Mouse (Mus musculus): ENCODE results near the gene Gm10382.

Gm10382 gene

DNA sequence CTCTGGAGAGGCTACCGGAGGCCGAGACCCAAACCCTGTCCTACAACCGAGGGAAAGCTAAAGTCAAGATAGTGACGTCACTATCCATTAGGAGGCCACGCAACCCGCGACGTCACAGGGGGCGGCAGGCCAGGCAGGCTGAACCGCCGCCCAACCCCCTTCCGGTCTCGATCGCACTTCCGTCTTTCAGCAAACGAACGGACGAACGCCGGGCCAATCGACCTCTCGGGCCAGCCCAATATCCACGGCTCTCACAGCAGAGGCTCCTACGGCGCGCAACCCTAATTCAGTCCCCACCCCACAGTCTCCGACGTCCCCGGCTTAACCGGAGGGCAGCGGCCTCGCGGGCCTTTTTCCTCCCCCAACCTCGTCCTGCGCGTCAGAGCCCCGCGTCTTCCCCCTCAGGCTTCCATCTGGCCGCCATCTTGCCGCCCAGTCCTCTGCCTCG lies at the start of gene Gm10382:
Gm10382 (plus strand) TSS at position 192 of the 448 bp plus-strand sequence.
- DNase-seq, result peak; percentile 85

DNA sequence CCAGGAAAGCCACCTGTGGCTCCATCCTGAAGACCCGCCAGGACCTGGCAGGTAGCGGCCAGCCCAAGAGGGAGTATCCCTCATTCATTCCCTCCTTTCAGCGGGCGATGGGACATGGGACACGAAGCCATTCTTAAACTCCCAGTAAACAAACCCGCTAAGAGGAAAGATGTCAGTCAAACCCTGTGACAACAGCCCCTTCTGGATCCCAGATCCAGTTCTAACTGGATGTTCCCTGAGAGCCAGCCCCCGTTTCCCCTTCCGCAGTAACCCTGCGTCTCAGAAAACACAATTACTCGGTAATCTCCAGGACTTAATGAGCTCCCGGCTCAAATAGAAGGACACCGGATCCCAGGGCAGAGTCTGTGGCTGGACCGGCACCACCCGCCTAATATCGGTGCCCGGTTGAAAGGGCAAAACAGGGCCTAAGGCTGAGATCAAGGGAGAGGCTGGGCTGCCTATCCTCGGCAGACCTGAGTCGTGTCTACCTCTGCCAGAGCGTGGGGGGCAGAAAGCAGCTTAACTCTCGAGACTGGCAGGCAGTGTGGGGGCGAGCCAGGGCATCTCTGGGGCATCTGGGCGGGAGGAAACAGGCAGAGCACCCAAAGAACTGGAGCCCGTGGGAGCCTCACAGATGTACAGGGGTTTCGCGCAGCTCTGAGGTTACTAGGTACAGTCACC lies 49.1 kb upstream of the Gm10382 start:
- peak; percentile 45 for DNase-seq

DNA sequence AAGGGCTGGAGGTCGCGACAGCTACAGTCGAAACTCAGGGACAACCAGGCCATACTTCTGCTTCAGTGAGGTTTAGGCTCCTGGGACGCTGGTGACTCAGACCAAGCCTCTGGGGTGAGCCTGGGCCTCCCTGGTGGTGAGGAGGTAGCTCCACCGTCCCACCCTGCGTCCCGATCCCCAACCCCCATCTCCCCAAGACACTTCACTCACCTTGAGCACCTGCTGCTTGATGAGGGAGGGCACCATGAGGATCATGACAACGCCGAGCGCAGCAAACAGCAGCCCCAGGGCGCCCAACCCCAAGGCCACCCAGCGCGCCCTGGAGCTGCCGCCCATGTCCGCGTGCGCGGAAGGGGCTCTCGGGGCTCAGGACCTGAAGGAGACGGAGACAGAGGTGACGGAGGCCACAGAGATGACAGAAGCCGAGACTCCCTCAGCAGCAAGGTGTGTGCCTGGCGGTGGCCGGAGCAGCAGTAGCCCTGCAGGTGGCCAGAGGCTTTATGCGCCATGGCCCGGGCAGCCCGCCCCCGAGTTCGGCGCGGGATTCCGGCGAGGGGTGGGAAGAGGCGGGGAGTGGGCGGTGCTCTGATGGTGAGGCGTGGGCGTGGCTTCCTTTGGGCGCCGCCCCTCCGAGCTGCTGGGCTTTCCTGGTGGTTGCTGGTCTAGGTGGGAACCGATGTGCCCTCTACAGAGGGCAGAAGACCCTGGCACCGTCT lies 48.4 kb upstream of the Gm10382 start, which contains the start of gene Scarb1:
Scarb1 (minus strand) TSS at position 548 of the 716 bp plus-strand sequence.
- DNase-seq, result peak; percentile 88

DNA sequence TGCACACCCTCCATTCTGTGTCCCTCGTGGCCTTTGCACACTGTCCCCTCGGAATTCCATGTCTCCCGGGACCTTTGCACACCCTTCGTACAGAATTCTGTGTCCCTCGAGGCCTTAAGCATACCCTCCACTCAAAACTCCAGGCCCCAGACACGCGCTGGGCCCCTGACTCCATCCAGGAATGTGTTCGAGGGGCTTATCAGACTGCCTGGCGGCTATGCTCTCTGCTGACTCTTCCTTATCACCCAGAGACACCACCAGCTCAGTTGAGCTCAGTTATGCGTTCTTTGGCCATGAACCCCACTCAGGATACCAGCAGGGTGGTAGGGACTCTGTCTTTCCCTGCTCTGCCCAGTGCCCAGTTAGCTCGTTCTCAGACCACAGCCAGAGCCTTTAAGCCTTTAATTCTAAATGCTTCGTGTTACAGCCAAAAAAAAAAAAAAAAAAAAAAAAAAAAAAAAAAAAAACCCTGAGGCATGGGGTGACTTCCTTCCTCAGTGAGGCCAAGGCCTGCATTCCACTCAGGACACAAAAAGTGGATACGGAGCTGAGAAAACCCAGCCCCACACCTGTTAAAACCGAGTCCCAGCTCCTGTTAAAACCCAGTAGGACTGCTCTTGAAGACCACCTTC lies 47.5 kb upstream of the Gm10382 start:
- no peak for DNase-seq

GRCm38 (mm10) chr5:125344296-125344695 lies 44.8 kb upstream of the Gm10382 start:
- DNase-seq, result no peak

DNA sequence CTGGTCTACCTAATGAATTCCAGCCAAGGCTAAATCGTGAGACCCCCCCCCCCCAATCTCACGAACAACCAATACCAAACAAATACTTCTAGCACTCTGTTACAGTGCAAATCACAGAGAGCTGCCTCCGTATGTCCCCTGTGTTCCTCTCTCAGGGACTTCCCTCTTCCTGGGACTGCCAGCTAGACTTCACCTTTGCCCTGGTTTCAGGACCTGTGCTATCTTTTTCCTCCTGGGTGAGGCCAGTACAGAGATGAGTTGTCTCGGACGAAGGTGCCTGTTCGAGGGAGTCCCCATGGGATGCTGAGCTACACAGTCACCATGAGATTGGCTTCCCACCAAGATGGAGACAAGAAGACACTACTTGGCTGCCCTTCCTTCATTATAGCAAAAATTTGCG lies 41.1 kb upstream of the Gm10382 start:
- DNase-seq, result no peak

DNA sequence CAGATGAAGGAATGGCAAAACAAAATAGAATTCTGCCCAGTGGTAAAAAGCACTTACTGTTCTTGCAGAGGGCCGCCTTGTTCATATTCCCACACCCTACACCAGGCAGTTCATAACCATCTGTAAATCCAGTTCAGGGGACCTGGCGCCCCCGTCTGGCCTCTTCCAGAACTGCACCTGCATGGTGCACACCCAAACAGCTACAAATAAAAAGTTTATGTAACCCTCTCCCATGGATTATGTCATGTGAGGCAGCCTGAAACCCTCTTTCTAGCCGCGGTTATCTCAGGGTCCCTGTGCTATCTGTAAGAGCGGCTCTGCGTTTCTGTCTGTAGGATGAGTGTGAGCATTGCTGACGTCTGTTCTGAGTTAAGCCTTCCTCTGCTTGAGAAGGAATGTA lies 40.6 kb upstream of the Gm10382 start:
- DNase-seq, result peak; percentile 44

- no peak for DNase-seq
Measured at GRCm38 (mm10) chr5:125349391-125349790, 39.7 kb upstream of the Gm10382 start.

- no peak for DNase-seq
Measured at GRCm38 (mm10) chr5:125351057-125351456, 38.1 kb upstream of the Gm10382 start.

DNA sequence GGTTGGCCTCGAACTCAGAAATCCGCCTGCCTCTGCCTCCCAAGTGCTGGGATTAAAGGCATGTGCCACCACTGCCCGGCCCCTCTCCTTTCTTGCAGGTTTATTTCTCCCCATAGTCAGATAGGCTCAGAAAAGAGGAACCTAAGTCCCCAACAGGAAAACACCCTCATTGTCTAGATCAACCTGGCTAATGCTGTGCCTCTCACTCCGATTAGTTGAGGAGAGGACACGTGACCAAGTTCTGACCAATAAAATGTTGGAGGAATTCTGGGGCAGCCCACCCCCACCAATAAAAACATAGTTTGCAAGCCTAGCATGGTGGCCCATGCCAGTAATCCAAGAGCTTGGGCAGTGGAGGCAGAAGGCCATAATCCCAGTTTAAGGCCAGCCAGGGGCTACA lies 37.2 kb upstream of the Gm10382 start:
- no peak for DNase-seq

GRCm38 (mm10) chr5:125352781-125353294 lies 36.3 kb upstream of the Gm10382 start:
- no peak for DNase-seq

DNA sequence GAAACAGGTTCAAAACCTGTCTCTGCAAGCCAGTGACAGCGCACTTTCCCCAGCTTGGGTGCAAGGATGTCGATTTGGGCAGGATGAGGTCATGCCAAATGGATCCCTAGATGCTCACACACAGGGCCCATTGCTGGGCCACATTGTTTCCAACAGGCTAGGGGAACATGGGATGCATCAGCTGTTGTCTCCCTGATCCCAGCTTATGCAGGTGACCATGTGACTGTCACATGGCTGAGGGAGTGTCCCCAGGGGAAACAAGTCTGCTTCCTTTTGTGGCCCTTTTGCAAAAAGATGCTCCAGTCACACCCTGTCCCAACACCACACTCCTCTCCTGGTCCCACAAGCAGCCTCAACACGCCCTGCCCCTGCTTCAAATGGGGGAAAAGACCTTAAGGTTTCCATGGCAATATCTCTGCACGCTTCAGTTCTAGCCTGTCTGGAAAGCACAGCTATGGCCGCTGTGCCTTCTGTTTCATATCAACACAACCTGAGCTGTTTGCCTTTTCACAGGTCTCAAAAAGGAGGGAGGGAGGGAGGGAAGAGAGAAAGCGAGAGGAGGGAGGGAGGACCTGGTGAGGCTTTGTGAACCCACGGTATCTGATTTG lies 34.1 kb upstream of the Gm10382 start:
- DNase-seq, result no peak

- DNase-seq, result no peak
Measured at GRCm38 (mm10) chr5:125355650-125356049, 33.5 kb upstream of the Gm10382 start.

- DNase-seq, result no peak
Measured at GRCm38 (mm10) chr5:125357543-125358269, 31.4 kb upstream of the Gm10382 start.

GRCm38 (mm10) chr5:125358270-125358608 lies 30.9 kb upstream of the Gm10382 start:
- DNase-seq, result no peak

DNA sequence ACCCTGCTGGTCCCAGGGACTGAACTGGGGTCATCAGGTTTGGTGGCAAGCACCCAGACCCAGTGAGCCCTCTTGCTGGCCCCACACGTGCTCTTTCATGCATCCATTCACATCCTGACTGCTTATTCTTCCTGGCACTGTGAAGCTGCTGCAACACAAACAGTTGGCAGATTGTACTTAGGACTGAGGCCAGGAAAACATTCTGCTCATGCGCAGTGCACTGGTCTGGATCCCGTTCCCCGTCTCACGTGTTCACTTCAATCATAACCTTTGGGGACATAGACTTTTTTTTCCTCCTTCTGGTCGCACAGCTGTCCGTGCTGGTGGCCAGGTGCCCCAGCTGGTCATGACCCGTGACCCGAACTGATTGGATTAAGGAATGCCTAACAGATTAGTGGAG lies 28.6 kb upstream of the Gm10382 start:
- no peak for DNase-seq

GRCm38 (mm10) chr5:125360981-125361510 lies 28.1 kb upstream of the Gm10382 start:
- no peak for DNase-seq

DNA sequence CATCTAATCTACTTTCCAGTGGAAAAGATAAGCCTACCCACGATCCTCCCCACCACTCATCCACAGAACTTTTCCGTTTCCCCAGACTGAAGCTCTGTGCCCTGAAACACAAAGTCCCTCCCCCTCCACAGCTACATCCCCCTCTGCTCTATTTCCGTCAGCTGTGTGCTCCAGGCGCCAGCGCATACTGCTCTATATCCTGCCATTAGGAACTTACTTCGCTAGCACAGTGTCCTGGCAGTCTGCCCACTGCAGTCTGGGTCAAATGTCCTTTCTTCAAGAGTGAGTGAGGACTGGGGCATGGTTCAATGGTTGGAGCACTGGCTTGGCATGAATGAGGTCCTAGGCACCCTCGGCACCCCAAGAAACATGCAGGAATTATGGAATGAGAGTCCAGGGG lies 25.2 kb upstream of the Gm10382 start:
- peak; percentile 43 for DNase-seq

- DNase-seq, result no peak
Measured at GRCm38 (mm10) chr5:125364851-125365429, 24.2 kb upstream of the Gm10382 start.

DNA sequence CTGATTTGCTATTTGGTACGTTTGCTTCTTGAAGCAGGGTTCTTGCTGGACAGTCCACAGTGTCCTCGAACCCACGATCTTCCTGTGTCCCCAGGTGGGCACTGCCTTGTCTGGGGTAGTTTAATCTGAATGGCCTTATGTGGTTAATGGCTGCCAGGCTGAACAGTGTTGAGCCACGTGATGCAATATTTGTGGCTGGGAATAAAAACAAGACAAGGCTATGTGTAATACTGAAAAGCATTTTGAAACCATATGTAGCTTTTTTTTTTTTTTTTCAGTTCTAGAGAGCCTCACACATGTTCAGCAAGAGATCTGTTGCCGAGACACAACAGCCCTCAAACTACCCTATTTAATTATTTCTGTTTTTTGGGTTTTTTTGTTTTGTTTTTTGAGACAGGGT lies 21.0 kb upstream of the Gm10382 start:
- no peak for DNase-seq

DNA sequence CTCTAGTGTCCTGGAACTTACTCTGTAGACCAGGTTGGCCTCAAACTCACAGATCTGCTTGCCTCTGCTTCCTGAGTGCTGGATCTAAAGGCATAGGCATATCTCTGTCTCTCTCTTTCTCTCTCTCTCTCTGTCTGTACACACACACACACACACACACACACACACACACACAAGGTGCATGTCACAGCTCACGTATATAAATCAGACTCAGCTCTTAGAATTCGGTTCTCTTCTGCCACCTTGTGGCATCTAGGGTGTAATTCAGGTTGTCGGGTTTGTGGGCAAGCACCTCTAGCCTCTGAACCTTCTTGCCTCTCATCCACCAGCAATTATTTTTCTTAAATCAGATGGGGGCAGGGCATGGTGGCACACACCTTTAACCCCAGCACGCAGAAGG lies 20.6 kb upstream of the Gm10382 start:
- peak; percentile 30 for DNase-seq

All from right cerebral cortex, postnatal 14 days (tissue).